Mouse (Mus musculus) adrenal gland, postnatal 36 days (tissue): ENCODE measurements around the gene Ebi3. TPM values are rescaled to one million over a fixed set of nuclear protein-coding genes. Genes with fewer than 3 reads are reported as not detected.

Source experiments
- DNase-seq, 2 experiments: peaks; one replicate each; pipeline ENCODE4 v3.0.0; 2021; ENCODE audit warnings: mixed read lengths in 1 of 2
- total RNA-seq, 2 experiments: library from RNA; stranded (reverse); gene quantifications; 2 replicates each; pipeline ENCODE4 v1.2.3; 2021

Ebi3 gene
- total RNA-seq, 2 experiments from 2014 or later, result 1.1 to 1.5 TPM

DNA sequence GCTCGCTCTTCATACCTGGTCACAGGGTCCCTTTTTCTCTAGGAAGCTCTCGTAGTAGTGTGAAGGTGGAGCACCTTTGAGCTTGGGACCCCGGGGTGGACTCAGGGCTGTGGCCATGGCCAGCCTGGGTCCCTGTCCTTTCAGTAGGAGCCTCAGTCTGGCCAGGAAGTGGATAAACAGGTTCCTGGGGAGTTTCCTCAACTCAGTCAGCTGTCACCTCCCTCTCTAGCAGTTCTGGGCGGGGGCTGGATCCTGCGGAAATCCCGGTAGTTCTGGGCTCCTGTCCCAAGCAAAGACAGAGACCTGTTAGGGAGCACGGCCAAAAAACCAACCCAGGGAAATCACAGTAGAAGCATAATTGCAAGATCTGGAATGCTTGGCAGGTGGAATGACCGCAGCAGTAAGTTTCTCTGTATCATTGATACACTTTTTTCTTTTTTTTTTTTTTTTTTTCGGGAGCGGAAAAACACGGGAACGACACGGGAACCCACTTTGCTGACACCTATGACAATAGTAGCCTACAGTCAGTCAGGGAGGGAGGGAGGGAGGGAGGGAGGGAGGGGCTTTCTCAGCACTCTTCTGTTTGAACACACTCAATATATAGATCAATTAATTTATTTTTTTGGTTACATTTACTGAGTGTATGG, 53.1 kb downstream of the Ebi3 start, which contains the start of the genes Stap2 and Mpnd:
Stap2 (minus strand) TSS at position 170 of the 647 bp plus-strand sequence.
Mpnd (plus strand) TSS at position 297 of the 647 bp plus-strand sequence.
- peak in 1 of 2 experiments; percentile 62 for DNase-seq

Other genes starting within 250 kb of the Ebi3 start
- 1 to 10 TPM; 6.2 to 8.6 TPM for gene Pot1b, start 240.0 kb upstream of the Ebi3 start, total RNA-seq
- under 1 TPM; 0.26 to 0.93 TPM for gene Adgre4, start 202.7 kb upstream of the Ebi3 start, total RNA-seq
- 1 to 10 TPM; 6.6 to 8.4 TPM for gene Zfp119a, start 73.7 kb upstream of the Ebi3 start, total RNA-seq
- gene Zfp959, start 60.5 kb upstream of the Ebi3 start, total RNA-seq, result 1 to 10 TPM; 5.1 to 6.5 TPM
- gene Zfp119b, start 3.1 kb upstream of the Ebi3 start, total RNA-seq, result 1 to 10 TPM; 3.3 to 4.0 TPM
- gene Yju2, start 6.5 kb downstream of the Ebi3 start, total RNA-seq, result 10 to 100 TPM; 13.1 to 15.8 TPM
- under 1 TPM; 0.50 to 0.99 TPM for gene Shd, start 17.8 kb downstream of the Ebi3 start, total RNA-seq
- 1 to 10 TPM; 1.1 to 1.3 TPM for gene Fsd1, start 33.9 kb downstream of the Ebi3 start, total RNA-seq
- 1 to 10 TPM; 5.1 to 7.6 TPM for gene Stap2, start 52.9 kb downstream of the Ebi3 start, total RNA-seq
- 100 to 1,000 TPM in 1 of 2 experiments, 10 to 100 TPM in 1; 79.6 to 104 TPM for gene Mpnd, start 53.1 kb downstream of the Ebi3 start, total RNA-seq
- gene Sh3gl1, start 84.0 kb downstream of the Ebi3 start, total RNA-seq, result 10 to 100 TPM; 49.0 to 49.7 TPM
- gene Chaf1a, start 87.8 kb downstream of the Ebi3 start, total RNA-seq, result 1 to 10 TPM; 3.5 to 4.7 TPM
- gene Ubxn6, start 122.4 kb downstream of the Ebi3 start, total RNA-seq, result 10 to 100 TPM; 73.3 to 86.1 TPM
- 10 to 100 TPM; 59.9 to 62.0 TPM for gene Hdgfl2, start 127.0 kb downstream of the Ebi3 start, total RNA-seq
- 10 to 100 TPM; 75.1 to 86.5 TPM for gene Plin4, start 157.2 kb downstream of the Ebi3 start, total RNA-seq
- gene Plin5, start 165.0 kb downstream of the Ebi3 start, total RNA-seq, result 10 to 100 TPM; 36.7 to 62.1 TPM
- gene Lrg1, start 169.4 kb downstream of the Ebi3 start, total RNA-seq, result 10 to 100 TPM; 15.5 to 31.3 TPM
- gene Sema6b, start 187.7 kb downstream of the Ebi3 start, total RNA-seq, result 10 to 100 TPM in 1 of 2 experiments, 1 to 10 TPM in 1; 6.4 to 10.0 TPM
- gene Tnfaip8l1, start 209.8 kb downstream of the Ebi3 start, total RNA-seq, result 1 to 10 TPM; 3.9 to 4.0 TPM
- gene Mydgf, start 231.3 kb downstream of the Ebi3 start, total RNA-seq, result 10 to 100 TPM; 60.0 to 61.1 TPM